Mouse (Mus musculus) embryo, embryonic 11 days (tissue): ENCODE measurements at regions not wholly inside any gene's neighbourhood (a gene's known extent, or its start where the extent isn't known, plus 50 kb on each side); places are given as distances from the start of the nearest gene placed in this dataset.

Source experiments
- DNase-seq: peaks from one replicate; pipeline ENCODE4 v3.0.0-alpha.2; 2015

- DNase-seq = no peak
Measured at GRCm38 (mm10) chr16:39102151-39102550, 209.7 kb downstream of the Igsf11 start.

- DNase-seq = no peak
Measured at GRCm38 (mm10) chr16:39103360-39104095, 211.1 kb downstream of the Igsf11 start.

- peak; percentile 73 for DNase-seq
Measured at GRCm38 (mm10) chr16:39109383-39110033, 217.0 kb downstream of the Igsf11 start.

GRCm38 (mm10) chr16:39110089-39110488, 217.6 kb downstream of the Igsf11 start:
- no peak for DNase-seq

- DNase-seq = no peak
Measured at GRCm38 (mm10) chr16:39118059-39118458, 225.6 kb downstream of the Igsf11 start.

GRCm38 (mm10) chr16:39119811-39120210, 227.3 kb downstream of the Igsf11 start:
- no peak for DNase-seq

- DNase-seq = no peak
Measured at GRCm38 (mm10) chr16:39123445-39123952, 231.0 kb downstream of the Igsf11 start.

GRCm38 (mm10) chr16:39132459-39132858, 240.0 kb downstream of the Igsf11 start:
- no peak for DNase-seq

- DNase-seq = no peak
Measured at GRCm38 (mm10) chr16:39135777-39136176, 243.3 kb downstream of the Igsf11 start.

- DNase-seq = no peak
Measured at GRCm38 (mm10) chr16:39147151-39147550, 254.7 kb downstream of the Igsf11 start.

GRCm38 (mm10) chr16:39151325-39152318, 259.2 kb downstream of the Igsf11 start:
- no peak for DNase-seq

GRCm38 (mm10) chr16:39158893-39159292, 266.4 kb downstream of the Igsf11 start:
- DNase-seq = peak; percentile 16

GRCm38 (mm10) chr16:39159725-39160124, 267.3 kb downstream of the Igsf11 start:
- no peak for DNase-seq

- DNase-seq = no peak
Measured at GRCm38 (mm10) chr16:39162684-39163083, 270.2 kb downstream of the Igsf11 start.

GRCm38 (mm10) chr16:39191861-39192260, 299.4 kb downstream of the Igsf11 start:
- DNase-seq = no peak

- no peak for DNase-seq
Measured at GRCm38 (mm10) chr16:39195431-39195830, 303.0 kb downstream of the Igsf11 start.

- DNase-seq = no peak
Measured at GRCm38 (mm10) chr16:39196896-39197295, 304.4 kb downstream of the Igsf11 start.

- no peak for DNase-seq
Measured at GRCm38 (mm10) chr16:39223551-39223950, 331.1 kb downstream of the Igsf11 start.

- no peak for DNase-seq
Measured at GRCm38 (mm10) chr16:39229501-39229900, 337.0 kb downstream of the Igsf11 start.

- no peak for DNase-seq
Measured at GRCm38 (mm10) chr16:39230439-39230838, 338.0 kb downstream of the Igsf11 start.

- no peak for DNase-seq
Measured at GRCm38 (mm10) chr16:39234290-39234689, 341.8 kb downstream of the Igsf11 start.

- DNase-seq = no peak
Measured at GRCm38 (mm10) chr16:39273490-39273889, 381.0 kb downstream of the Igsf11 start.

- DNase-seq = no peak
Measured at GRCm38 (mm10) chr16:39284484-39284883, 392.0 kb downstream of the Igsf11 start.
